Mouse (Mus musculus) WW6 (cell line): ENCODE measurements at regions not wholly inside any gene's neighbourhood (a gene's known extent, or its start where the extent isn't known, plus 50 kb on each side); places are given as distances from the start of the nearest gene placed in this dataset.

ENCODE experiments used
- DNase-seq: peaks from one replicate; pipeline ENCODE4 v3.0.0-alpha.2; 2013; ENCODE audit warnings: low read depth, low spot score

- DNase-seq = no peak
These were observed 173.8 kb upstream of the Gm4791 start for GRCm38 (mm10) chr9:46824703-46825102.

- DNase-seq = no peak
These were observed 178.7 kb upstream of the Gm4791 start for GRCm38 (mm10) chr9:46819808-46820207.

GRCm38 (mm10) chr9:46819376-46819775 lies 179.2 kb upstream of the Gm4791 start:
- no peak for DNase-seq

GRCm38 (mm10) chr9:46816126-46816525 lies 182.4 kb upstream of the Gm4791 start:
- no peak for DNase-seq

- peak; percentile 33 for DNase-seq
These were observed 183.9 kb upstream of the Gm4791 start for GRCm38 (mm10) chr9:46814478-46815241.

GRCm38 (mm10) chr9:46810266-46810665 lies 188.3 kb upstream of the Gm4791 start:
- no peak for DNase-seq

- DNase-seq = no peak
These were observed 203.1 kb upstream of the Gm4791 start for GRCm38 (mm10) chr9:46795446-46795845.

GRCm38 (mm10) chr9:46789036-46789435 lies 209.5 kb upstream of the Gm4791 start:
- no peak for DNase-seq

- DNase-seq = no peak
These were observed 210.1 kb upstream of the Gm4791 start for GRCm38 (mm10) chr9:46788456-46788855.

GRCm38 (mm10) chr9:46784355-46784975 lies 214.1 kb upstream of the Gm4791 start:
- no peak for DNase-seq

- no peak for DNase-seq
These were observed 214.8 kb upstream of the Gm4791 start for GRCm38 (mm10) chr9:46783597-46784354.

- no peak for DNase-seq
These were observed 216.9 kb upstream of the Gm4791 start for GRCm38 (mm10) chr9:46781681-46782080.

- DNase-seq = no peak
These were observed 219.8 kb upstream of the Gm4791 start for GRCm38 (mm10) chr9:46778769-46779168.

GRCm38 (mm10) chr9:46774821-46775220 lies 223.7 kb upstream of the Gm4791 start:
- DNase-seq = no peak

- no peak for DNase-seq
These were observed 238.3 kb upstream of the Gm4791 start for GRCm38 (mm10) chr9:46760247-46760646.

GRCm38 (mm10) chr9:46757005-46757672 lies 241.4 kb upstream of the Gm4791 start:
- no peak for DNase-seq

- DNase-seq = no peak
These were observed 246.6 kb upstream of the Gm4791 start for GRCm38 (mm10) chr9:46751981-46752380.

GRCm38 (mm10) chr9:46749441-46749840 lies 249.1 kb upstream of the Gm4791 start:
- DNase-seq = no peak

GRCm38 (mm10) chr9:46746266-46746665 lies 252.3 kb upstream of the Gm4791 start:
- DNase-seq = no peak

GRCm38 (mm10) chr9:46740496-46740895 lies 258.0 kb upstream of the Gm4791 start:
- no peak for DNase-seq

- DNase-seq = no peak
These were observed 259.2 kb upstream of the Gm4791 start for GRCm38 (mm10) chr9:46739341-46739740.

GRCm38 (mm10) chr9:46738634-46739033 lies 259.9 kb upstream of the Gm4791 start:
- DNase-seq = no peak
